Mouse (Mus musculus): ENCODE measurements around the gene Fxyd3. TPM values are rescaled to one million over a fixed set of nuclear protein-coding genes. Genes with fewer than 3 reads are reported as not detected.

Fxyd3 gene
- polyA plus RNA-seq, 1 experiment = 1.3 TPM

GRCm38 (mm10) chr7:31033409-31034165 lies 42.9 kb downstream of the Fxyd3 start:
- H3K4me3 ChIP-seq (replicated peaks; ENCODE audit: insufficient read depth, low read depth, low read length) = no peak overlapping the region
- TF ChIP-seq CTCF (IDR thresholded peaks at IDR 0.05; ENCODE audit: borderline replicate concordance, insufficient read depth, low read depth, low read length) (no peak), POLR2A (IDR thresholded peaks at IDR 0.05; ENCODE audit: borderline replicate concordance, insufficient read depth, low read length) (no peak)
- 42% methylated on average over 9 of the region's 9 CpGs for WGBS

GRCm38 (mm10) chr7:31031731-31032130 lies 44.8 kb downstream of the Fxyd3 start:
- Histone ChIP-seq H3K4me1 (ENCODE audit: control insufficient read depth, insufficient read depth, low read length) (0 out of 2 replicates have a peak, but pooled peaks cover 2% of the 10 kb centered on the region), H3K27me3 (ENCODE audit: control insufficient read depth, insufficient read depth, low read length) (no peaks in the 10 kb centered on the region), H3K27ac (ENCODE audit: insufficient read depth, low read length) (no peak overlapping the region), H3K4me3 (replicated peaks; ENCODE audit: insufficient read depth, low read depth, low read length) (no peak overlapping the region)
- DNase-seq = no peak
- no peak for TF ChIP-seq POLR2A (IDR thresholded peaks at IDR 0.05; ENCODE audit: borderline replicate concordance, insufficient read depth, low read length)
- no peak for TF ChIP-seq CTCF (IDR thresholded peaks at IDR 0.05; ENCODE audit: borderline replicate concordance, insufficient read depth, low read depth, low read length)
- 81% methylated on average over 7 of the region's 7 CpGs for WGBS

More at GRCm38 (mm10) chr7:31033409-31034165, 42.9 kb downstream of the Fxyd3 start:
- 0 out of 2 replicates have a peak, but pooled peaks cover 2% of the 10 kb centered on the region for H3K4me1 ChIP-seq (ENCODE audit: control insufficient read depth, insufficient read depth, low read length)
- H3K27ac ChIP-seq (ENCODE audit: insufficient read depth, low read length) = no peak overlapping the region
- DNase-seq = no peak
- no peaks in the 10 kb centered on the region for H3K27me3 ChIP-seq (ENCODE audit: control insufficient read depth, insufficient read depth, low read length)

- Histone ChIP-seq H3K27ac (ENCODE audit: insufficient read depth, low read length) (no peak overlapping the region), H3K4me3 (replicated peaks; ENCODE audit: insufficient read depth, low read depth, low read length) (no peak overlapping the region), H3K4me1 (ENCODE audit: control insufficient read depth, insufficient read depth, low read length) (0 out of 2 replicates have a peak, but pooled peaks cover 2% of the 10 kb centered on the region), H3K27me3 (ENCODE audit: control insufficient read depth, insufficient read depth, low read length) (no peaks in the 10 kb centered on the region)
- WGBS = 67% methylated on average over 2 of the region's 2 CpGs
- TF ChIP-seq CTCF (IDR thresholded peaks at IDR 0.05; ENCODE audit: borderline replicate concordance, insufficient read depth, low read depth, low read length) = no peak
- no peak for TF ChIP-seq POLR2A (IDR thresholded peaks at IDR 0.05; ENCODE audit: borderline replicate concordance, insufficient read depth, low read length)
- DNase-seq = no peak
These were observed 45.8 kb downstream of the Fxyd3 start for GRCm38 (mm10) chr7:31030717-31031116.

GRCm38 (mm10) chr7:31028609-31029008 lies 47.9 kb downstream of the Fxyd3 start:
- Histone ChIP-seq H3K4me1 (ENCODE audit: control insufficient read depth, insufficient read depth, low read length) (no peaks in the 10 kb centered on the region), H3K27ac (ENCODE audit: insufficient read depth, low read length) (no peak overlapping the region), H3K4me3 (replicated peaks; ENCODE audit: insufficient read depth, low read depth, low read length) (no peak overlapping the region), H3K27me3 (ENCODE audit: control insufficient read depth, insufficient read depth, low read length) (no peaks in the 10 kb centered on the region)
- 78% methylated on average over 8 of the region's 8 CpGs for WGBS
- no peak for DNase-seq
- TF ChIP-seq POLR2A (IDR thresholded peaks at IDR 0.05; ENCODE audit: borderline replicate concordance, insufficient read depth, low read length) (no peak), CTCF (IDR thresholded peaks at IDR 0.05; ENCODE audit: borderline replicate concordance, insufficient read depth, low read depth, low read length) (no peak)

Other genes starting within 250 kb of the Fxyd3 start
- gene Ffar3, start 220.5 kb downstream of the Fxyd3 start, polyA plus RNA-seq (2012; rRNA removed) = not detected in 2 replicates
- not detected in 2 replicates for gene Ffar1, start 215.1 kb downstream of the Fxyd3 start, polyA plus RNA-seq (2012; rRNA removed)
- 0.11 and 0.19 TPM in 2 replicates for gene Cd22, start 196.4 kb downstream of the Fxyd3 start, polyA plus RNA-seq (2012; rRNA removed)
- 683 and 783 TPM in 2 replicates for gene Mag, start 161.8 kb downstream of the Fxyd3 start, polyA plus RNA-seq (2012; rRNA removed)
- not detected in 2 replicates for gene Hamp2, start 152.0 kb downstream of the Fxyd3 start, polyA plus RNA-seq (2012; rRNA removed)
- not detected in 2 replicates for gene Hamp, start 132.7 kb downstream of the Fxyd3 start, polyA plus RNA-seq (2012; rRNA removed)
- gene Usf2, start 119.9 kb downstream of the Fxyd3 start, polyA plus RNA-seq (2012; rRNA removed) = 226 and 230 TPM in 2 replicates
- gene Lsr, start 103.2 kb downstream of the Fxyd3 start, polyA plus RNA-seq (2012; rRNA removed) = 9.2 and 9.4 TPM in 2 replicates
- gene Fam187b, start 102.9 kb downstream of the Fxyd3 start, polyA plus RNA-seq (2012; rRNA removed) = 0.13 and 0.29 TPM in 2 replicates
- gene Fxyd5, start 34.2 kb downstream of the Fxyd3 start, polyA plus RNA-seq (2012; rRNA removed) = 9.0 and 14.8 TPM in 2 replicates
- 72.5 and 99.7 TPM in 2 replicates for gene Fxyd7, start 25.2 kb downstream of the Fxyd3 start, polyA plus RNA-seq (2012; rRNA removed)
- gene Fxyd1, start 19.5 kb downstream of the Fxyd3 start, polyA plus RNA-seq (2012; rRNA removed) = 202 and 222 TPM in 2 replicates
- gene Lgi4, start 17.4 kb downstream of the Fxyd3 start, polyA plus RNA-seq (2012; rRNA removed) = 48.9 and 54.2 TPM in 2 replicates
- gene Hpn, start 38.6 kb upstream of the Fxyd3 start, polyA plus RNA-seq (2012; rRNA removed) = 9.4 and 10.8 TPM in 2 replicates
- 1,376 and 1,380 TPM in 2 replicates for gene Scn1b, start 50.3 kb upstream of the Fxyd3 start, polyA plus RNA-seq (2012; rRNA removed)
- 148 and 153 TPM in 2 replicates for gene Gramd1a, start 79.2 kb upstream of the Fxyd3 start, polyA plus RNA-seq (2012; rRNA removed)
- not detected in 2 replicates for gene Scgb2b2, start 213.8 kb upstream of the Fxyd3 start, polyA plus RNA-seq (2012; rRNA removed)
- gene Scgb1b2, start 215.1 kb upstream of the Fxyd3 start, polyA plus RNA-seq (2012; rRNA removed) = not detected in 2 replicates

Measured in cerebellum, adult 2 months (tissue).